Mouse (Mus musculus) ES-CJ7 (cell line): ENCODE data around the gene Ntm.

ENCODE experiments used
- DNase-seq: peaks from one replicate; pipeline ENCODE4 v3.0.0; 2011; ENCODE audit warnings: low read depth, low spot score

Ntm gene

GRCm38 (mm10) chr9:29410728-29411407, 552.1 kb downstream of the Ntm start:
- DNase-seq = no peak

GRCm38 (mm10) chr9:29410284-29410683, 552.7 kb downstream of the Ntm start:
- DNase-seq = no peak

GRCm38 (mm10) chr9:29409216-29409907, 553.6 kb downstream of the Ntm start:
- peak; percentile 39 for DNase-seq

GRCm38 (mm10) chr9:29407954-29408353, 555.0 kb downstream of the Ntm start:
- peak; percentile 80 for DNase-seq

- DNase-seq = no peak
These were observed 556.0 kb downstream of the Ntm start for GRCm38 (mm10) chr9:29406973-29407372.

- DNase-seq = no peak
These were observed 556.9 kb downstream of the Ntm start for GRCm38 (mm10) chr9:29406046-29406445.

GRCm38 (mm10) chr9:29400151-29400550, 562.8 kb downstream of the Ntm start:
- no peak for DNase-seq

GRCm38 (mm10) chr9:29396101-29396500, 566.8 kb downstream of the Ntm start:
- DNase-seq = no peak

- no peak for DNase-seq
These were observed 569.8 kb downstream of the Ntm start for GRCm38 (mm10) chr9:29393136-29393535.

GRCm38 (mm10) chr9:29390796-29391517, 572.0 kb downstream of the Ntm start:
- DNase-seq = no peak

- DNase-seq = no peak
These were observed 573.7 kb downstream of the Ntm start for GRCm38 (mm10) chr9:29389224-29389623.

- DNase-seq = no peak
These were observed 575.8 kb downstream of the Ntm start for GRCm38 (mm10) chr9:29387136-29387535.

GRCm38 (mm10) chr9:29377172-29378002, 585.6 kb downstream of the Ntm start:
- DNase-seq = no peak

- DNase-seq = no peak
These were observed 591.6 kb downstream of the Ntm start for GRCm38 (mm10) chr9:29371341-29371740.

- no peak for DNase-seq
These were observed 593.3 kb downstream of the Ntm start for GRCm38 (mm10) chr9:29369621-29370020.

GRCm38 (mm10) chr9:29368291-29368690, 594.6 kb downstream of the Ntm start:
- no peak for DNase-seq

GRCm38 (mm10) chr9:29357796-29358195, 605.1 kb downstream of the Ntm start:
- no peak for DNase-seq

GRCm38 (mm10) chr9:29342303-29342702, 620.6 kb downstream of the Ntm start:
- DNase-seq = no peak

GRCm38 (mm10) chr9:29341292-29341691, 621.6 kb downstream of the Ntm start:
- DNase-seq = no peak

- no peak for DNase-seq
These were observed 627.3 kb downstream of the Ntm start for GRCm38 (mm10) chr9:29335671-29336070.

- no peak for DNase-seq
These were observed 630.4 kb downstream of the Ntm start for GRCm38 (mm10) chr9:29332296-29333090.
